Mouse (Mus musculus) midbrain, embryonic 14.5 days (tissue): ENCODE measurements around the gene Enpp5. TPM values are rescaled to one million over a fixed set of nuclear protein-coding genes. Genes with fewer than 3 reads are reported as not detected.

Experiments
- ATAC-seq: fragments of 200-750 bp; cut with Nextera tagmentation; 2 replicates; pipeline ENCODE4 v1.8.0; 2017; ENCODE audit warnings: moderate number of reproducible peaks, moderate library complexity; ENCODE audit not compliant: low FRiP score, low TSS enrichment
- DNase-seq: peaks from one replicate; pipeline ENCODE4 v3.0.0-alpha.2; 2015
- H3K27ac ChIP-seq: fragments of 300-500 bp; sonication (generic); replicated peaks from 2 replicates; pipeline ENCODE4 v1.5.1; 2014; ENCODE audit warnings: mild to moderate bottlenecking, low read depth, low read length, moderate library complexity
- H3K27me3 ChIP-seq: fragments of 300-500 bp; sonication (generic); 2 replicates; pipeline ENCODE4 v1.6.1; 2014; ENCODE audit warnings: low read length, control low read depth, mixed read lengths; ENCODE audit not compliant: control insufficient read depth, insufficient read depth
- H3K36me3 ChIP-seq: fragments of 300-500 bp; sonication (generic); 2 replicates; pipeline ENCODE4 v1.6.1; 2014; ENCODE audit warnings: low read length, control low read depth; ENCODE audit not compliant: control insufficient read depth, insufficient read depth
- H3K4me1 ChIP-seq: fragments of 300-500 bp; sonication (generic); 2 replicates; pipeline ENCODE4 v1.6.1; 2014; ENCODE audit warnings: mild to moderate bottlenecking, antibody characterized with exemption, low read length, control low read depth; ENCODE audit not compliant: control insufficient read depth, insufficient read depth
- H3K4me2 ChIP-seq: fragments of 300-500 bp; sonication (generic); 2 replicates; pipeline ENCODE4 v1.6.1; 2014; ENCODE audit warnings: mild to moderate bottlenecking, low read length, moderate library complexity
- H3K4me3 ChIP-seq: fragments of 300-500 bp; sonication (generic); replicated peaks from 2 replicates; pipeline ENCODE4 v1.5.1; 2014; ENCODE audit warnings: low read depth, low read length
- H3K9ac ChIP-seq: fragments of 300-500 bp; sonication (generic); replicated peaks from 2 replicates; pipeline ENCODE4 v1.6.1; 2014; ENCODE audit warnings: mild to moderate bottlenecking, low read length, moderate library complexity
- H3K9me3 ChIP-seq: fragments of 300-500 bp; sonication (generic); 2 replicates; pipeline ENCODE4 v1.6.1; 2016; ENCODE audit warnings: low read length, control low read depth, mixed read lengths; ENCODE audit not compliant: control insufficient read depth
- WGBS: fragments of 180-500 bp; shearing (Covaris S2); extraction: QIAGEN DNeasy Blood & Tissue Kit; methylation state at CpG from one replicate; pipeline ENCODE4 v1.1.7; 2014; 5-methylcytosine and 5-hydroxymethylcytosine counted together
- polyA plus RNA-seq: library from polyadenylated mRNA; unstranded; fragments of >200 nt; fragmentation: Nextera tagmentation; extraction: Ambion mirVana; gene quantifications from 2 replicates; pipeline ENCODE4 v1.2.1, GENCODE M21; 2014

The Enpp5 gene
- polyA plus RNA-seq, 1 experiment from 2014 or later = 80.2 TPM

DNA sequence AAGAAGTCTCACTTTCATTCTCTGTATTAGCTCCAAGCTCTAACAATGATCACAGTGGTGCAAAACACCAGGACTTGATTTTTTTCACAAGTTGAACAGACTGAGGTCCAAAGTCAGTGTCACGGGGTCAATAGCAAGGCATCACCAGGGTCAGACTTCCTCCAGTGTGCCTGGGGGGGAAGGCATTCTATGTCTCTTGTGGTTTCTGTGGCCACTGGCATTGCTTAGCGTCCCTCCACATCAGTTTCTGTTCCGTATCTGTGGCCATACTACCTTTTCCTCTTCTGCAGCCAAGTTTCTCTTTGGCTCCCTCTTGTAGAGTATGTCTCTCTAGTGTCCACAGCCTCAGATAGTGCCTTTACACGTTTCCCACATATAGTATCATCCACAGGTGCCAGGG is 25.2 kb upstream of the Enpp5 start:
- no peak overlapping the region for H3K4me3 ChIP-seq
- no peak for DNase-seq
- WGBS = 83% methylated on average over 4 of the region's 4 CpGs
- no peaks in the 10 kb centered on the region for H3K36me3 ChIP-seq
- H3K27ac ChIP-seq = no peak overlapping the region
- ATAC-seq = no peak
- H3K9ac ChIP-seq = no peak overlapping the region
- H3K9me3 ChIP-seq = no peaks in the 10 kb centered on the region
- no peaks in the 10 kb centered on the region for H3K4me1 ChIP-seq
- H3K4me2 ChIP-seq = no peak overlapping the region
- no peaks in the 10 kb centered on the region for H3K27me3 ChIP-seq

DNA sequence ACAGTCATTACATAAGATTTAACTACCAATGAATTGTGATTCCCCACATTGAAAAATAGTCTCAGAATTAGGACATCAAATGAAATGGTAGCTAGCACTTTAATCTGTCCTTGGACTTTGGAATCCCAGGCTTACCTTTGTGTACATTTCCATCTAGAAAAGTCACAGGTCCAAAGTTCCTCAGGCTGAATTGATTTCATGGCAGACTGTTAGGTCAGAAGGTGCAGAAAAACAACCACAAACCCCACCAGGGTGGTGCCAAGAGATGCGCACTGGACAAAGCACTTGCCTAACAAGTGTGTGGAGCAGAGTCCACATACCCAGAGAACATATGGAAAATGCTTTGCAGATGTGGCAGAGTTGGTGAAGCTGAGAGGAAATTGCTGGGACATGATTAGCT is 21.5 kb upstream of the Enpp5 start:
- Histone ChIP-seq H3K4me1 (no peaks in the 10 kb centered on the region), H3K4me2 (no peak overlapping the region)

DNA sequence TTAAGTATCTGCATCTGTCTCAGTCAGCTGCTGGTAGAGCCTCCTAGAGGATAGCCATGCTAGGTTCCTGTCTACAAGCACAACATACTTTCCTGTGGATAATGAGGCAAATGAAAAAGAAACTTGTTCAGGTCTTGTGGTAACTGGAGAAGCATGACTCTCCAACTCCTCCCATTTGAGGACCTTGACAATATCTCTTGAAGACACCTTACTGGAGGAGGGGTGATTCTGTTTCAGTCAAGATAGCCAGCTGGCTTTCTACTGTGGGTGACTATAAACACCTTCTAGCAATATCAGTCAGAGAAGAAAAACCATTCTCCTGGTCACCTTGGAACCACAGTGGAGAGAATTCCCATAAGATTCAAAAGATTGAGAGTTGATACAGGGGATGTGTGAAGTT is 20.5 kb upstream of the Enpp5 start:
- Histone ChIP-seq H3K9ac (no peak overlapping the region), H3K27ac (no peak overlapping the region), H3K9me3 (no peaks in the 10 kb centered on the region), H3K4me1 (no peaks in the 10 kb centered on the region), H3K4me3 (no peak overlapping the region), H3K27me3 (no peaks in the 10 kb centered on the region), H3K36me3 (no peaks in the 10 kb centered on the region), H3K4me2 (no peak overlapping the region)
- ATAC-seq (no peak), DNase-seq (no peak)

More for the DNA sequence above, 21.5 kb upstream of the Enpp5 start:
- no peaks in the 10 kb centered on the region for H3K36me3 ChIP-seq
- 93% methylated on average over 1 of the region's 1 CpGs for WGBS
- H3K27ac ChIP-seq = no peak overlapping the region
- ATAC-seq = no peak
- H3K4me3 ChIP-seq = no peak overlapping the region
- H3K9me3 ChIP-seq = no peaks in the 10 kb centered on the region
- no peaks in the 10 kb centered on the region for H3K27me3 ChIP-seq
- no peak overlapping the region for H3K9ac ChIP-seq
- DNase-seq = no peak

DNA sequence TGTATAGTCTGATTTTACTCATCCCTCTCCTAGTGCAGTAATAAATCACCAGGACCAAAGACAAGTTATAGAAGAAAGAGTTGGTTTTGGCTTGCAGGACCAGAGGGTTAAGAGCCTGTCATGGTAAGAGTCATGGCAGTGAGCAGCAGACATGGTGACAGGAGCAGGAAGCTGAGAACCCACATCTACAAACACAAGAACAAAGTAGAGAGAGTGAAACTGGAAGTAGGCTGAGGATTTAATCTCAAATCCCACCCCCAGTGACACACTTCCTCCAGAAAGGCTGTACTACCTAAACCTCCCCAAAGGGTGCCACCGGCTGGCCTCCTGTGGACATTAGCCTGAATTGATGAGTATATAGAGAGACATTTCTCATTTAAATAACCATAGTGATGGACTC is 17.8 kb upstream of the Enpp5 start:
- Histone ChIP-seq H3K36me3 (no peaks in the 10 kb centered on the region), H3K9ac (no peak overlapping the region), H3K4me1 (no peaks in the 10 kb centered on the region), H3K9me3 (no peaks in the 10 kb centered on the region), H3K4me3 (no peak overlapping the region), H3K27me3 (no peaks in the 10 kb centered on the region), H3K4me2 (no peak overlapping the region), H3K27ac (no peak overlapping the region)
- ATAC-seq (no peak), DNase-seq (no peak)
- 90% methylated on average over 1 of the region's 1 CpGs for WGBS

DNA sequence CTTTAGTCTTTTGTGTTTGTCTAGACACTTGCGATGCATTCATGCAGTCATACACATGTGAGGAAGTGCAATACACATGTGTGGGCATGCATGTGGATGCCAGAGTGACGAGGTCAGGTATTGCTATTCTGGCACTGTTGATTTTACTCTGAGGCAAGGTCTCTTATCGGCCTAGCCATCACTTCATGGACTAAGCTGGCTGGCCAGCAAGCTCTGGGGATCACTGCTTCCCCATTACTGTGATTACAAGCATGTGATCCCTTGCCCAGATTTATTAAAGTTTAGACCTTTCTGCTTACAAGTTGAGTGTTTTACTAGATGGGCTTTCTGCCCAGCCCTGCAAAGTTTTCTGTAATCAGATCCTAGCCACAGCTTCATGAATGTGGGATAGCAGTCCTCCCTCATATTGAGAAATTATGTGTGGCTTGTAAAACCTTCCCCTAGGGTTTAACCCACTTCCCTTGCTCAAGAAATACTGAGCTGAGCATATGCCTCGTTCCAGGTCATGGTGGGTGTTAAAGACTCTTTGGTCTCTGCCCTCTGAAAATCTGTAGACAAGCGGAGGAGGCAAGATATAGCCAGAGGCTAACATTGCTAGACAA is 17.2 kb upstream of the Enpp5 start:
- H3K4me1 ChIP-seq = no peaks in the 10 kb centered on the region
- no peak overlapping the region for H3K4me3 ChIP-seq
- H3K27me3 ChIP-seq = no peaks in the 10 kb centered on the region
- ATAC-seq = no peak
- 83% methylated on average over 5 of the region's 5 CpGs for WGBS
- H3K36me3 ChIP-seq = no peaks in the 10 kb centered on the region
- H3K9ac ChIP-seq = no peak overlapping the region
- H3K27ac ChIP-seq = no peak overlapping the region
- no peaks in the 10 kb centered on the region for H3K9me3 ChIP-seq
- H3K4me2 ChIP-seq = no peak overlapping the region
- DNase-seq = no peak

DNA sequence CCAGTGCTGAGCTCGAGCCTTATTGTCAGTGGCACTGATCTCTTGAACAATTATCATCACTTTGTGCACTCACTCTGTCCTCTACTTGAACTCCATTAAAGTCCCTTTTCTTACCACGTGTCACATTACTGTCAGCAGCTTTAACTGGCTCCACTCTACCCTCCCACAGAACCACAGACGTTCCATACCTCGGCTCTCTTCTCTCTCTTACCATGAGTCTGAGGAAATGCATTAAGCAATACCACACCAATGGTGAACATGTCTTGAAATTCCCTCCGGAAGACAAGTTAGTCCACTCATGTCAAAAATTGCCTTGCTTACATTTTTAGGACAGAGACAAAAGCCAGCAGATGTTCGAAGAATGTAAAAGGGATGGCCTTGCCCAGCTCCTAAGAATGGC is 9.7 kb upstream of the Enpp5 start:
- H3K4me2 ChIP-seq = no peak overlapping the region
- H3K27ac ChIP-seq = no peak overlapping the region
- no peak overlapping the region for H3K9ac ChIP-seq
- H3K4me3 ChIP-seq = no peak overlapping the region
- H3K36me3 ChIP-seq = no peaks in the 10 kb centered on the region
- no peaks in the 10 kb centered on the region for H3K27me3 ChIP-seq
- 79% methylated on average over 6 of the region's 6 CpGs for WGBS
- ATAC-seq = no peak
- H3K9me3 ChIP-seq = no peaks in the 10 kb centered on the region
- H3K4me1 ChIP-seq = no peaks in the 10 kb centered on the region
- no peak for DNase-seq

DNA sequence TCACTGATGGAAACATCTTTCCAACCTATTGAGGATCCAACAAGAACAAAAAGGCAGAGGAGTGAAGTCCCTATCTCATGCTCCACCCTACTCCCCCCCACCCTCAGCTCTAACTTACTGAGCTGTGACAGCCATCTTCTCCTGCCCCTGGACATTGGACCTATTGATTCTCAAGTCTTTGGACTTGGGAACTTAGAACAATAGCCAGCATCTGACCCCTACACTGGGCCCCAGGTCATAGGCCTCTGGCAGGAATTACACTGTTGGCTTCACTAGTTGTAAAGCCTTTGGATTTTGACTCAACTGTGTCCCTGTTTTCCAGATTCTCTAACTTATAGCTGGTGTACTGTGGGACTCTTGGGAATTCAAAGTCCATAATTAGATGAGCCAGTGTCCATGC is 6.9 kb upstream of the Enpp5 start:
- no peak for DNase-seq
- ATAC-seq = no peak

DNA sequence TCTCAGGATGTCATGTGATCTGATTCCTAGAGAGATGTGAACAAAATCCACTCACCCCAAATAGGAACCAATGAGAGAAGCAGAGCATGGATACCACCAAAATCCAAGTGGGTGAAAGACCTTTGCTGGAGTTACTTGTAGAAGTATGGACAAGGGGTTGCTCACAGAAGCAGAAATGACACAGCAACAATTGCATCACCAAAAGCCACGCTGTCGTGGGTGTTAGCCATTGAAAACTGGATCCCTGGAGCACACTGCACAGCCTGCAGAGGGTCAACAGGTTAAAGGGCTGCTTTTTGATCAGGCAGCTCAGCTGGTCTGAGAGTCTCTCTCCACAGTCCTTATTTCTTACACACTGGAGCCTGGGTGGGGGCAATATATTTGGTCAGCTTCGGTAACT is 3.0 kb upstream of the Enpp5 start:
- H3K4me2 ChIP-seq = no peak overlapping the region
- WGBS = 78% methylated on average over 3 of the region's 3 CpGs
- H3K4me1 ChIP-seq = peaks cover 6% of the 10 kb centered on the region; the same call in 1 of the 2 replicates
- peaks cover 2% of the 10 kb centered on the region; the same call in 1 of the 2 replicates for H3K36me3 ChIP-seq
- no peak for ATAC-seq
- DNase-seq = no peak
- no peak overlapping the region for H3K27ac ChIP-seq
- H3K9me3 ChIP-seq = no peaks in the 10 kb centered on the region
- H3K4me3 ChIP-seq = no peak overlapping the region
- H3K9ac ChIP-seq = no peak overlapping the region
- H3K27me3 ChIP-seq = no peaks in the 10 kb centered on the region

More for the DNA sequence above, 6.9 kb upstream of the Enpp5 start:
- H3K27me3 ChIP-seq = no peaks in the 10 kb centered on the region
- no peaks in the 10 kb centered on the region for H3K9me3 ChIP-seq
- no peaks in the 10 kb centered on the region for H3K36me3 ChIP-seq
- H3K4me3 ChIP-seq = no peak overlapping the region
- no peaks in the 10 kb centered on the region for H3K4me1 ChIP-seq
- H3K4me2 ChIP-seq = no peak overlapping the region
- no peak overlapping the region for H3K27ac ChIP-seq
- no peak overlapping the region for H3K9ac ChIP-seq

DNA sequence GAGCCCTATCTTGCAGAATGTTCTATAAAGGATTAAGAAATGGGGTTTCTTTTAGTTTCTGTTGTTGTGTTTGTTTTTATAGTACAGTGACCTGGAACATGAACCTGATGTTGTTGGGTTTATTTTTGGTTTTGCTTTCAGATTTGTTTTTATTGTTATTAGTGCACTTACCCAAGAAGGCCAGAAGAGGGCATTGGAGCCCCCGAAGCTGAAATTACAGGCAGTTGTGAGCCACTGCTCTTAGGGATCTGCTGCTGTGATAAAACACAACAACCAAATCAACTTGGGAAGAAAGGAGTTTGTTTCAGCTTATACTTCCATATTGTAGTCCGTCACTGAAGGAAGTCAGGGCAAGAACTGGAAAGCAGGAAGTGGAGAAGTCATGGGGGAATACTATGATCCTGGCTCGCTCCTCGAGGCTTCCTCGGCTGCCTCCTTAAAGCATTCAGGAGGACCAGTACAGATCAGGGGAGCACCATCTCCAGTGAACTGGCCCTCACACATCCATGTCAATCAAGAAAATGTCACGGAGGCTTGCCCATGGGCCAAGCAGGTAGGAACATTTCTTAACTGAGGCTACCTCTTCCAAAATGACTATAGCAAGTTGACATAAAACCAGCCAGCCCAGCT is 2.4 kb upstream of the Enpp5 start:
- WGBS = 56% methylated on average over 6 of the region's 6 CpGs
- H3K27ac ChIP-seq = no peak overlapping the region
- ATAC-seq = no peak

More for the DNA sequence above, 2.4 kb upstream of the Enpp5 start:
- Histone ChIP-seq H3K9me3 (no peaks in the 10 kb centered on the region), H3K9ac (no peak overlapping the region), H3K36me3 (peaks cover 8% of the 10 kb centered on the region), H3K4me2 (no peak overlapping the region), H3K4me3 (no peak overlapping the region), H3K4me1 (peaks cover 6% of the 10 kb centered on the region; the same call in 1 of the 2 replicates), H3K27me3 (no peaks in the 10 kb centered on the region)
- DNase-seq = peak; percentile 72
